Mouse (Mus musculus): ENCODE measurements around the gene Metap1.

- no peak for TF ChIP-seq CTCF (IDR thresholded peaks at IDR 0.05; ENCODE audit: control insufficient read depth, insufficient read depth, insufficient read length)
- no peak for TF ChIP-seq USF1 (IDR thresholded peaks at IDR 0.05; ENCODE audit: low read depth)
Measured at GRCm38 (mm10) chr3:138527667-138528231, 38.4 kb upstream of the Metap1 start.

All from C2C12 (cell line).